Mouse (Mus musculus) liver, postnatal 0 days (tissue): ENCODE data around the gene Mef2c.

Experiments
- CTCF ChIP-seq: sonication (generic); IDR thresholded peaks from 2 replicates; pipeline ENCODE4 v1.5.1; 2016; ENCODE audit warnings: antibody characterized with exemption, low read depth
- EP300 ChIP-seq: IDR thresholded peaks from 2 replicates; pipeline ENCODE4 v1.6.1; 2016; ENCODE audit warnings: antibody characterized with exemption, low read depth, mild to moderate bottlenecking

DNA sequence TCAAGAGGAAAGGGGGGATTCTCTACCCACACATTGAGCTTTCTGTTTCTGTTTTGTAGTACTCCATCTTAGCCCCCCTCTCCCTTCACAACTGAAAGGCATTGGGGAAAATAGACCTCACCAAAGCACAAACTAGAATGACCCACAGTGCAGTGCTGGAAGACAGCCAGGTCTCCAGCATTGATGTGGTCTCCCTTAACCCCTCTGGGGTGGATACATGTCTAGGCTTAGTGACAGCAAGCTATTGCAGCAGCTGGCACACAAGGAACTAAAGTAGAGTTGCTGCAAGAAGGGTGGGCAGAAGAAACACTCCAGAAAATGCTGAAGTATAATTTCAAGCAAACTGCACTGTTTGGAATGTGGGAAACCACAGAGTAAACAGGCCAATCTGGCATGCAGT lies 45.1 kb upstream of the Mef2c start:
- TF ChIP-seq EP300: no peak
- no peak for TF ChIP-seq CTCF
